Mouse (Mus musculus): Measurements from ENCODE around the gene Tmtc1. TPM values are rescaled to one million over a fixed set of nuclear protein-coding genes. Genes with fewer than 3 reads are reported as not detected.

Gene Tmtc1
- polyA plus RNA-seq (2017; shearing (Covaris generic)): not detected

DNA sequence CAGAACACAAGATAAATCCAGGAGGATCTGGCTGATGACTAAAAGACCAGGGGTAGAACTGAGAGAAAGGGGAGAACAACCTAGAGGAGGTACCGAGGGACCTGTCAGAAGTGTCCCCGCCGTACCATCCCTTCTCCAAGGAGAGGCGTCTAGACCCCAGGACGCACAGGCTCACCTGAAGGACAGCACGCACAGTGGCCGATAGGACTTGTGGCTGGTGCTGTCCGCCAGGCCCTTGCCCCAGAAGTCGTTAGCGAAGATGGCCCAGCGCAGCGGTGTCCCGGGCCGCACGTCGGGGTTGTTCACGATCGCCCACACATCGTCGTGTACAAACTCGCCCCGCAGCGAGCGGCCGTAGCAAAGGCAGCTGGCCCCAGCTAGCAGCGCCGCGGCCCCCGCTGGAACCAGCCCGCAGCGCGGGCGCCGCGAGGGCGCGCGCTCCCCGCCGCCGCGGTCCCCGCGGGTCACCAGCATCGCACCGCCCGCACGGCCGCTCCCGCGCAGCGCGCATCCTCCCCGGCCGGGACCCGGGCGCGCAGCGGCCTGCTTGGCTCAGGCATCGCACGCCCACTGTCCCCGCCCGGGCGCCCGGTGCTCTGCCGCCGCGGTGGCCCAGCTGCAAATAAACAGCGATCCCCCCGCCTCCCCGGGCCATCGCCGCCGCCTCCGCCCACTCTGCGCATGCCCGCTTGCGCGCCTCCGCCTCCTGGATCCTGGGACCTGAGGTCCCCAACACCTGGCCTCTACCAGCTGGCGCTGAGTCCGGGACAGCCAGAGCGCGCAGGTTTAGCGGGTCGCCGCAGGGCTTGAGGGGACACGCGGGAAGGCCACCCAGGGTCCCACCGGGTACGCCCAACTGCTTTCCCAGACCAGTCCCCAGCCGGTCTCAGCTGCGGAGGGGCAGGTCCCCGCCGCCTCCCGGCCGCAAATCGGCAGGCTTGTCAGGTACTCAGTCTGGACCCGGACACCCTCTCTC, at the start of gene Tmtc1:
Gene Tmtc1, minus strand, starts transcription at position 664 of the 976 bp plus-strand sequence.

DNA sequence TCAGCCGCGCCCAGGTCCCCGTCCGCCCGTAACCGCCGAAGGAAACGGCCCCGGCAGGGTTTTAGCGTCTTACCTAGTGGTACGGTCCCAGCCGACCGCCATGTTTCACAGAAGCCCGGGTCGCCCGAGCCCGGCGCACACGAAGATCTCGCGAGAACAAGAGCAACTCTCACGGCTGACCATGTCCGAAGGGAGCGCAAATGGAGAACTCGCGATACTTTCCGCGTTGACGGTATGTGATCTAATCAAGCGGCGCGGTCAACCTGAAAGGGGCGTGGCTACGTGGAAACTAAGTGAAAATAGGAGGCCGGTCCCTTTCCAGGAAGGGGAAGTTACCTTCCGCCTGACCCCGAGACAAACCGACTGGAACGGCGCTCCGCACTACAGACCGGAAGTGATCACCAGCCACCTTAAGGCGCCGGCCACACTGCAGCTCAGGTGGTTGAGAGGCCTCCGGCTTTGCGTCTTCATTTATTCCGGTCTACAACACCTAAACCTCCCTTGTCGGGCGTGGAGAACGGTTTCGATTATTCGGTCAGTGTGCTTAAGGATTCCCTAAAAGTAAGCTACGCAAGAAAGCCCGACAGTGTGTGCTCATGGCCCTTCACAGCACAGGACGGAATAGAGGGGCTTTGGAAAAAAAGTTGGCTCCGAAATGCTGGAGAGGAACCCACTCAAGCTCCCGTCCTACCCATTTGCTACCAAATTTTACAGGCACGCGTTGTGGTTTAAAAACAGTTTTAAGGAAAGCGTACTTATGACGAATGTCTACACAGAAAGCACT, 232.1 kb downstream of the Tmtc1 start, which contains the start of gene Ergic2:
Gene Ergic2, minus strand, starts transcription at position 478 of the 784 bp plus-strand sequence.

Other genes starting within 250 kb of the Tmtc1 start
- 132 TPM for gene Ergic2, start 232.0 kb downstream of the Tmtc1 start, polyA plus RNA-seq (2017; shearing (Covaris generic))